Mouse (Mus musculus) A20 (cell line): ENCODE data around the gene Tbl1xr1.

Experiments
- DNase-seq: peaks from one replicate; pipeline ENCODE4 v3.0.0-alpha.2; 2011; ENCODE audit warnings: low read depth, low spot score

Tbl1xr1 gene

GRCm38 (mm10) chr3:22141984-22142719, 65.7 kb downstream of the Tbl1xr1 start:
- no peak for DNase-seq

DNA sequence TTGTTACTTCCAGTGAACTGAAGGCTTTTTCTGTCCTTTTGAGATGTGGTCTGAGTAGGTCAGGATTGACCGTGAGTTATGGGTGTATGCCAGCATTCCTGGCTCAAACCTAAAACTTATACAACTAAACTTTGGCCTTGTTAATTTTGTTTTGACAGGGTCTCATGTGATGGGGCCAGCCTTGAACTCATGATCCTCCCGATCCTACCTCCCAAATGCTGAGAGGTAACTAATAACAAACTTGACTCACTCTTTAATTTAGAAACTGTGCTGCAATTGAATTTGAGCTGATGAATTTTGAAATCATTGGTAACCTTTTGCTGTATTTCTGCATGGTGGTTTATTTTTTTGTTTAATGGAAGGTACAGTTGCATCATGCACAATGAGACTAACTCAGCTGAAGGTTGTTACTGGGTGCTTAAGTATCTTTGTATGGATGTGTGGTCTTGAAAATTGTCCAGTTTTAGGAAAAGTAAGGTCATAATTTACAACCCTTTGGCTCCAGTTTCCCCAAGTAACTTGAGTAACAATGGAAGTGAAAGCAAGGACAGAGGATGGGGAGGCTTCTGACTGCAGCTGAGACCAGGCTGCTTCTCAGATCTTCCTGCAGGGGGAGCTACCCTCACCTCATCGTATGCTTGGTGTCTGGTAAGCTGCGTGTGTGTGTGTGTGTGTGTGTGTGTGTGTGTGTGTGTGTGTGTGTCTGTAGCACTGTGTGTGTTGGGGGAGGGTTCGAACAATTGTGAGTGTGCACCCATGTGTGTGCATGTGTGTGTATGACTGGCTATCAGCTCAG, 66.6 kb downstream of the Tbl1xr1 start:
- DNase-seq, result peak; percentile 82

DNA sequence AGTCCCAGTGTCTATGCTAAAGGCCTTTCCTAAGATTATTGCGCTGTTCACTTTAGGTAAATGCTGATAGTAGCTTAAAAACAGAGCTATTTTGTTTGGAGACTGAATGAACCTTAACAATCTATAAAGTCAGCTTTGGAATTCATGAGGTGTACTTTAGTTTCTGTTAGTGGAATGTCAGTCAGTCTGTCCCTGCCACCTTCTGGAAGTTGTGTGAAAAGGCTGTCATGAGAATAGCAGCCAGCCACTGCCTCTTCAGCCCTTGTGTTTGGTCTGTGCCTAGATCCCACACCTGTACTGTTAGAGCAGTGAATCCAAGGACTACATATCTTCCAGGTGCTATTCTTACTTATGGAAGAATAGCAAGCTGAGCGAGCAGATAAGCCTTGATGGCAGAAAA, 67.8 kb downstream of the Tbl1xr1 start:
- no peak for DNase-seq

GRCm38 (mm10) chr3:22147433-22147927, 71.0 kb downstream of the Tbl1xr1 start:
- DNase-seq, result no peak

GRCm38 (mm10) chr3:22148306-22148932, 72.0 kb downstream of the Tbl1xr1 start:
- no peak for DNase-seq

- no peak for DNase-seq
Measured at GRCm38 (mm10) chr3:22150872-22151530, 74.5 kb downstream of the Tbl1xr1 start.

DNA sequence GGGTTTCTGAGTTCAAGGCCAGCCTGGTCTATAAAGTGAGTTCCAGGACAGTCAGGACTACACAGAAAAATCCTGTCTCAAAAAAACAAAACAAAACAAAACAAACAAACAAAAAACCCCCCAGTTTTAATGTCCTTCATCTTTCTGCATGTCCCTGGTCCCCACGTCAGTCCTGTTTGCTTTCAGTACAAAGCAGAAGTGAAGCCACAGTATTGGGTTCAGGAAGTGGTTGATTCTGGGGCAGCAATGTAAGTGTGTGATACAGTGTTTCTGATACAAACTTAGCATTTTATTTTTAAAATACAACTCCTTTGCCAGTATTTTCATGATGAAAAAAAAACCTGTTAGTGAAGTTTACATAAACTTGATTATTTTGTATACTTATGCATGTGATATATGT, 76.3 kb downstream of the Tbl1xr1 start:
- peak; percentile 71 for DNase-seq

DNA sequence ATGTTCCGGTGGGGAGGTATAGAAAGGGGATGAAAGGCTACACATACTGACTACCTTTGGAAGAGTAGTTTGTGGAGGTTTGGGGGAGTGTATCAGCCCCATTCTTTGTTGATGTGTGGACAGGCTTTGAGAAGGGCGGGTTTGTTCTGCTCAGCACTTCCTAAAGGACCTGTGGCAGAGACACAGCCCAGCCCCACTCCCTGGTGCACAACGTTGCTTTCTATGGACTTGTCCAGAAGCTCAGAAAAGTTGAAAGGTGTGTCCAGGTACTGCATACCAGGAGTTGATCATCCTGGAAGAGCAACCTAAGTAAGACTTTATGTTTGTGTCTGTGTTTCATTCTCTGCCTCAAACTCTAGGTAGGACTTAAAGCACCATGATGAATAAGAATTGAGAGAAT, 78.1 kb downstream of the Tbl1xr1 start:
- no peak for DNase-seq

DNA sequence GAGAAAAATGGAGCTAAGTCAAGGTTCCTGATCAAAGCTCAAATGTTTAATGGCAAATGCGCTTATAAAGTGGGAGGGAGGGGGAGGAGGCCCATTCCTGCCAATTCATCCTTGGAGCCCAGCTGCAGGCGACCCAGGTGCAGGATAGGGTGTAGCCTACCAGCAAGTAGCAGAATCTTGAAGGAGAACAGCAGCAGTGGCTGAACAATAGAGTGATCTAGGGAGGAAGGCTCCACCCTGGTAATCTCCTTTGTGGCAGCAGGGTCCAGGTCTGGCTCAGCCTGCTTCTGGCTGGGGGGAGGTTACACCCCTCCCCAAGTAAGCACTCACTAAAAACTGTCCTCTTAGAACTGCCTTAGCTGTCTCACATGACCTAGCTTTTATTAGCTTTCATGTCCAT, 79.9 kb downstream of the Tbl1xr1 start:
- DNase-seq, result no peak

DNA sequence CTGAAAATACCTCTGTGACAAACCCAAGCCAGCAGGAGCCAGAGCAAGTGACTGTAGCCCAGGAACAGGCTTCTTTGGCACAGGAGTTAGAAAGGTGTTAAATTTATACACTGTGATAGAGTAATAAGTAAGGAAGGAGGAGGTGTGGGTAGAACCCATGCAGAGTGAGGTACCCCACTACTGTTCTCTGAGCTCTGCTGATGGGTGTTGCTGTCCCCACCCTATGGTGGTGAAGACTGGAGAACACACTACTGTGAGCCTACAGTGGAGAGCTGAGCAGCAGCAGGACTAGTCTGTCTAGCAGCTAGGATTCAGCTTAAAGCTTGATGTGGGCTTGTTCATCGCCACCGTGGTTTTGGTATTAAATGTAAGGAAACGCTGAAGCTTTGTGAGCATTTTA, 86.5 kb downstream of the Tbl1xr1 start:
- DNase-seq, result no peak

GRCm38 (mm10) chr3:22167856-22168255, 91.4 kb downstream of the Tbl1xr1 start:
- no peak for DNase-seq

DNA sequence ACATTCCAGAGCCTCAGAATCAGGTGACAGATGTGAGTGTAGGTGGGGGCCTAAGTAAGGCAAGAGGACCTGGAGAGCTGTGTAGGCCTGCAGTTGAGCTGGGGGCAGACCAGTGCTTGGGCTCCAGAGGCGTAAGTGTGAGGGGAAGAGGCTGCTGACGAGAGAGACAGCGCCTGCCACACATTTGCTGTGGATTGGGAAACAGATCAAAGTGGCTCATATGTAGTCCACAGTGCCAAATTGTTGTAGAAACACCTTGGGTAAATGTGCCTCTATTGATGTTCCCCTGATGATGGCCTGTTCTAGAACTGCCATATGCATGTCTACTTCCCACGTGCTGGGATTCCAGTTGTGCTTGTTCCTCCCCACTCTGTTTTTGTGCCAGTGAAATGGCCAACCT, 92.0 kb downstream of the Tbl1xr1 start:
- DNase-seq, result no peak

GRCm38 (mm10) chr3:22171526-22171925, 95.1 kb downstream of the Tbl1xr1 start:
- no peak for DNase-seq

- DNase-seq, result no peak
Measured at GRCm38 (mm10) chr3:22172410-22172809, 96.0 kb downstream of the Tbl1xr1 start.

- DNase-seq, result no peak
Measured at GRCm38 (mm10) chr3:22173171-22173570, 96.7 kb downstream of the Tbl1xr1 start.

- no peak for DNase-seq
Measured at GRCm38 (mm10) chr3:22174232-22174631, 97.8 kb downstream of the Tbl1xr1 start.

GRCm38 (mm10) chr3:22180076-22180475, 103.6 kb downstream of the Tbl1xr1 start:
- DNase-seq, result no peak

DNA sequence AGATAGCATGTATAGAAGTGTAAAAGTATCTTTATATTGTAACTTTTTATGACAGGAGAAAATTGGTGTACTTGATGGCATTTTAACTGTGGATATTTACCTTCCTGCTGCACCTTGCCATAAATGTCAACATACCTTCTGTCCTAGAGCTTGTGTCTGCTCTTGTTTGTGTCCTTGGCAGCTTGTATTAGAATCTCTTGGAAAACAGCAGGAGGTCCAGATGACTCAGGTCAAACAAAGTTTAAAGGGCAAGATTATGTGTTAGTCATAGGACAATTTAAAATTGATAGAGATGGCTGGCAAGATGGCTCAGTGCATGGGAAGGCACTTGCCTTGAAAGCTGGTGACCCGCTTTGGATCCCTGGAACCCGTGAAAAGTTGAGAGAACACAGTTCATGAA, 104.6 kb downstream of the Tbl1xr1 start:
- no peak for DNase-seq

GRCm38 (mm10) chr3:22185265-22185664, 108.8 kb downstream of the Tbl1xr1 start:
- DNase-seq, result no peak

DNA sequence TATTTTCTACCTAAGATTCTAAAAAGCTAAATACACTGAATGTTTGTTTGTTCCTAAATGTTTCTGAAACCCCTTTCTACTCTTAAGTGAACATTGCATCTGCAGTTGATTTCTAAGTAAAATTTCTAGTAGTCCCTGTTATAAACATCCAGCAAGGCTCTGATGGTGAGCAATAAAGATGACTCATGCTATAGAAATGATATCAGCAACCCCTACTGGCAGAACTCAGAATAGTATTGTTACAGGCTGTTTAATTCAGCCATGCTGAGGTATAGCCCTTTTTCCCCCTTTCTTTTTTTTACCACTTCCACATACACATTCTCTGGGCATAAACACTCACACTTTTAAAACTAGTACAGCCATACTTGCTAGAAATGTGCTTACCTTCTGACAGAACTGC, 114.0 kb downstream of the Tbl1xr1 start:
- DNase-seq, result peak; percentile 41

DNA sequence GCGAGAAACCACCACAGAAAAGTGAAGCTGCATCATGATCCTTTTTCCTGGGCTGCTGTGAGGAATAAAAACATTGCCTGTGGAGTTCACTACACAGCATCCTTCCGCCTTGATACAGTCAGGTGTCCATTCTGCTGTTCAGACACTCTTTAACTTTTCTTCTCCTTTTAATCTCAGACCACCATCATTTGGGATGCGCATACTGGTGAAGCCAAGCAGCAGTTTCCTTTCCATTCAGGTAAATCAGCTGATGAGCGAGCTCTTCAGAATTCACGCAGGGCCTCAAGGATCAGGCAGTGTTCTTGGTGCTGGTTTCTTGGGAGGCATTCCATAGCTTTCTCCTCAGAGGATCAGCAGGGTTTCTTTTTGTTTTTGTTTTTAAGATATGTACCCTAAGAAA, 116.5 kb downstream of the Tbl1xr1 start:
- DNase-seq, result no peak
